Mouse (Mus musculus) A20 (cell line): Measurements from ENCODE around the gene Chst4.

Experiments
- DNase-seq: peaks from one replicate; pipeline ENCODE4 v3.0.0-alpha.2; 2011; ENCODE audit warnings: low read depth, low spot score

Gene Chst4

GRCm38 (mm10) chr8:110006312-110007023 is 33.1 kb downstream of the Chst4 start:
- no peak for DNase-seq

- DNase-seq: no peak
Observed at GRCm38 (mm10) chr8:110004300-110004699, 35.2 kb downstream of the Chst4 start.

- DNase-seq: peak; percentile 62
Observed at GRCm38 (mm10) chr8:110002953-110003352, 36.6 kb downstream of the Chst4 start.

DNA sequence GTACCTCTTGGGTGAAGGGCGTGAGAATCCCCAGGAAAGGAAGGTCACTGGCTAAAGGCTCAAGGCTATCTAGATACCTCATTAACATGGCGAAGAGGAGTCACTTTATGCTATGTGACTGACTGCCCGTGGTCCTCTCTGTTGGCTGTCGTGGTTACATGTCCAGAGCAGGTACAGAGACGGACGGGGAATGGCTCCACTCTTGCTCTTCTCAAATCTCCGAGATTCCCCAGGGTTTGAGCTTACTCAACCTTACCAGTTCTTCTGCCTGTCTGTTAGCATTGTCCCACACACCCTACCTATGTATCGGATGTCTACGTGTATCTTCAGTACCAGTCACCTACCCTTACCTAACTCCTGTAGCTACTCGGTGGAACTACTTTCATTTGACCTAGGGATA is 39.6 kb downstream of the Chst4 start:
- no peak for DNase-seq

DNA sequence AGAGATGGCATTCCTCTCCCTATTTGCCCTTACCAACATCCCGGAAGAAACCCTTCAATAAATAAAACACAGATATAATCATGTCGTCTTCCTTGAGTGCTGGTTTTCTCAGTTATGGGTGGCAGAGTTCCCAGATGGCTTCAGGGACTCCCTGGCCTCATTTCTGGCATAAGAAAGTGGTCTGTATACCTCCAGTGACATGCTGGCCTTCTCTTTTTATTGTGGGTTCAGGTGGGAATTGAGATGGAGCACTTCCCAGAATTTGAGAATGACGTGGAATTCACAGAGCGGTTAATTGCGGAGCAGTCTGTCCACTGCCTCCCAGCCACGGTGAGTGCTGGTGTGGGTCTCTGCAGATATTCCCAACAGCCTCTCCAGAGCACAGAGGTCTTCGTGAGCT is 41.5 kb downstream of the Chst4 start:
- no peak for DNase-seq

DNA sequence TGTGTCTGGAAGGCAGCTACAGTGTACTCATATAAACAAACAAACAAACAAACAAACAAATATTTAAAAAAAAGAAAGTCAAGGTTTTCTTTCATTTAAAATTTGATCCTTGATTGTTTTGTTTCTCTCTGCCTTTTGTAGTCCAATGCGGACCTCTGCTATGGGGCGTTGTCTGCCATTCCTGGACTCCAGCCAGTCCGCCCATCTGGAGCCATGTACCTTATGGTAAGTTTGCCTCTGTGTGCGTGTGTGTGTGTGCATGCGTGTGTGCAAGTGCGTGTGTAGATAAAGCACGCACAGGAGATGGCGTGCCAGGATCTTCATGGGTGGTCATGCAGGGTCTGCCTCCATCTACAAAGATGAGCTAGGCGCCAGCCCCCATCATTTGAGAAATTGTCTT is 42.2 kb downstream of the Chst4 start:
- DNase-seq: no peak

GRCm38 (mm10) chr8:109992951-109993350 is 46.6 kb downstream of the Chst4 start:
- DNase-seq: no peak

DNA sequence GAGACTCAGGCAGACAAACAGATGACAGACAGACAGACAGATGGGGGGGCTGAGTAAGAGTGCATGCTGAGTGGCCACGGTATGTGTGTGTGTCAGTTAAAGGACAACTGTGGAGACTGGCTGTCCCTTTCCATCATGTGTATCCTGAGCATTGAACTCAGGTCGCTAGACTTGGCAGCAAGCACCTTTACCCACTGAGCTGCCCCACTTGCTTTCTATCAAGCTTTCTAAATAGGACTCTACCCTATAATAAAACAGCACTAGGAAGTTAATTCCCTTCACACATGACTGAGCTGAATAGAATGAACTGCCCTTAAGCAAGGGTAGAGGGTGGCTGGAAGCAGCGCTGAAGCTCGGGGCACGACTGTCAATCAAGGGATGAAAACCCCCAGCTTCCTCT is 47.4 kb downstream of the Chst4 start:
- no peak for DNase-seq

GRCm38 (mm10) chr8:109990224-109990623 is 49.3 kb downstream of the Chst4 start, which contains the start of gene Tat:
TSS of gene Tat (plus strand) at chr8:109990437.
- no peak for DNase-seq

- DNase-seq: no peak
Observed at GRCm38 (mm10) chr8:109989151-109989550, 50.4 kb downstream of the Chst4 start.

GRCm38 (mm10) chr8:109987776-109988175 is 51.8 kb downstream of the Chst4 start:
- DNase-seq: no peak

- DNase-seq: no peak
Observed at GRCm38 (mm10) chr8:109986384-109986783, 53.2 kb downstream of the Chst4 start.

DNA sequence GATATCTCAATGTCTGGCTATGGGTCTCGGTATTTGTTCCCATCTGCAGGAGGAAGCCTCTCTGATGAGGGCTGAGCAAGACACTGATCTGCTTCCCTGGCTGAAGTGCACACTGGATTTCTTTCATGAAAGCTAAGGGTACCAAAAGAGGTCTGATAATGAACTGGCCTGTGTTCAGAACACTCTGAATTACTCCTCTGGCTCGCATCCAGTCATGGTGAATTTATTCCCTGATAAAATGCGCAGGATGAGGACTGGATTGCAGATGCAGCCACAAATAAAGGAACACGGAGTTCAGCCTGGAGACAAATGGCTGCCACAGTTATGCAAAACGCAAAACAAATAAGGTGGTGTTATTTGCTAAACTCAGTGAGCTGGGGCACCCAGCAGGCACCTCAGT is 55.6 kb downstream of the Chst4 start:
- no peak for DNase-seq

- no peak for DNase-seq
Observed at GRCm38 (mm10) chr8:109982386-109983105, 57.0 kb downstream of the Chst4 start.

GRCm38 (mm10) chr8:109979339-109979738 is 60.2 kb downstream of the Chst4 start:
- DNase-seq: no peak
